Mouse (Mus musculus): ENCODE results near the gene Fam71b. TPM values are rescaled to one million over a fixed set of nuclear protein-coding genes. Genes with fewer than 3 reads are reported as not detected.

Gene Fam71b
- polyA plus RNA-seq, 1 experiment from 2014 or later, result not detected

DNA sequence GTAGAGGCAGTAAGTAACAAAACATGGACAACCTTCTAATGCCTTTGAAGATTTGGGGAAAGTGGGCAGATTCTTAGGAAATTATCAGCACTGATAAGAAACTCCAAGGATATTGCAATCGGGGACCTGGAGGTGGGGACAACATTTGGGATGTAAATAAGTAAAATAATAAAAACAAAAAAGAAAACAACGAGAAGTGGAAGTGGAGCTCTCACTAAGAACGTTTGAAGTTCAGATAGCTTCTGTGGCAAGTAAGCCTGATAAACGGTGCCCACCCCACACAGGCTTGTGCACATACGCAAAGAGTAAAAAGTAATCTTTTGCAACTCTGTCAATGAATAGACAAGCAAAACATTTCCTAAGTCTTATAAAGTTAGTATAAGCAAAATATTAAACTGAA lies 47.6 kb downstream of the Fam71b start:
- no peak overlapping the region for H3K9ac ChIP-seq (ENCODE audit: low read depth, low read length)
- H3K9me3 ChIP-seq (ENCODE audit: control insufficient read depth, low read length), result no peaks in the 10 kb centered on the region
- no peaks in the 10 kb centered on the region for H3K27me3 ChIP-seq (replicated peaks; ENCODE audit: control insufficient read depth, insufficient read depth, low read length)
- WGBS, result 87% methylated on average over 5 of the region's 5 CpGs
- H3K4me2 ChIP-seq (ENCODE audit: low read depth, low read length), result no peak overlapping the region
- DNase-seq (ENCODE audit: low spot score), result no peak
- H3K27ac ChIP-seq (replicated peaks; ENCODE audit: low read depth, low read length), result no peak overlapping the region; the same call in 1 of the 2 replicates
- ATAC-seq (ENCODE audit: low read depth), result no peak
- H3K4me3 ChIP-seq (ENCODE audit: low read depth, low read length), result no peak overlapping the region
- H3K36me3 ChIP-seq (ENCODE audit: control insufficient read depth, insufficient read depth, low read length), result peaks cover 32% of the 10 kb centered on the region
- no peaks in the 10 kb centered on the region for H3K4me1 ChIP-seq (ENCODE audit: control insufficient read depth, insufficient read depth, low read length)

GRCm38 (mm10) chr11:46446150-46446549 lies 49.8 kb downstream of the Fam71b start:
- H3K27ac ChIP-seq (replicated peaks; ENCODE audit: low read depth, low read length), result no peak overlapping the region
- H3K4me3 ChIP-seq (ENCODE audit: low read depth, low read length), result no peak overlapping the region
- no peak overlapping the region for H3K4me2 ChIP-seq (ENCODE audit: low read depth, low read length)
- H3K9ac ChIP-seq (ENCODE audit: low read depth, low read length), result no peak overlapping the region
- WGBS, result 86% methylated on average over 6 of the region's 6 CpGs
- no peaks in the 10 kb centered on the region for H3K27me3 ChIP-seq (replicated peaks; ENCODE audit: control insufficient read depth, insufficient read depth, low read length)
- no peak for ATAC-seq (ENCODE audit: low read depth)
- H3K4me1 ChIP-seq (ENCODE audit: control insufficient read depth, insufficient read depth, low read length), result no peaks in the 10 kb centered on the region
- H3K36me3 ChIP-seq (ENCODE audit: control insufficient read depth, insufficient read depth, low read length), result peaks cover 16% of the 10 kb centered on the region
- no peak for DNase-seq (ENCODE audit: low spot score)
- H3K9me3 ChIP-seq (ENCODE audit: control insufficient read depth, low read length), result no peaks in the 10 kb centered on the region

DNA sequence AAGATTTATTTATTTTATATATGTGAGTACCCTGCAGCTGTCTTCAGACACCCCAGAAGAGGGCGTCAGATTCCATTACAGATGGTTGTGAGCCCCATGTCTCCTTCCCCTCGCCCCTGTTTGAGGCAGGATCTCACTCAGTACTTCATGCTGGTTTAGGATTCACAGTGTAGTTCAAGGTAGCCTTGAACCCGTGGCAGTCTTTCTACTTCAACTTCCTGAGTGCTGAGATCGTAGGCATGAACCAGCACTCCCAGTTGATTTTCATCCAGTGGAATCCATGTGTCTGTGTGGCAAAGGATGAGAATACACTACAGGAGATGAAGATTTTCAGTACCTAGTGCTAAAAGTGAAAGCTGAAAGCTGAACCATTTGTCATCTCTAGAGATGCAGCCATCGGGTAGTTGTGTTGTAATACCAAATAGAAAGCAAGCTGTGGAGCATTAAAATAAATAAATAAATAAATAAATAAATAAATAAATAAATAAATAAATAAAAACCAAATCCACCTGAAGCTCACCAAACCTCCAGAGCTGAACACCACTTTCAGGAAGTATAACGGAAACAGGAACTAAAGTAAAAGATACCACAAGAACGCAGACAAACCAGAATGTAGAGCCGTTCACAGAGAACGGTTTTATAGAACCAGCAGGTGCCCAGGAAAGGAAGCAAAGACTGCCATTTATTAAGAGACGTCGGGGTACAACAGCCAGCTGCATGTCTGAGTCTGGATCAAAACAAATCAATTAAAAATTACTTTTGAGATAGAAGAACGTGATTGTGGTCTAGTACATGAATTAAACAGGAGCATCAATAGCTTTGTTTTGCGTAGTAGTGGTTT lies 51.5 kb downstream of the Fam71b start:
- ATAC-seq (ENCODE audit: low read depth) (no peak), DNase-seq (ENCODE audit: low spot score) (no peak)
- H3K4me1 ChIP-seq (ENCODE audit: control insufficient read depth, insufficient read depth, low read length), result no peaks in the 10 kb centered on the region
- no peak overlapping the region for H3K9ac ChIP-seq (ENCODE audit: low read depth, low read length)
- H3K27me3 ChIP-seq (replicated peaks; ENCODE audit: control insufficient read depth, insufficient read depth, low read length), result no peaks in the 10 kb centered on the region
- H3K27ac ChIP-seq (replicated peaks; ENCODE audit: low read depth, low read length), result no peak overlapping the region
- H3K4me3 ChIP-seq (ENCODE audit: low read depth, low read length), result no peak overlapping the region
- no peaks in the 10 kb centered on the region for H3K9me3 ChIP-seq (ENCODE audit: control insufficient read depth, low read length)
- 77% methylated on average over 13 of the region's 13 CpGs for WGBS
- no peak overlapping the region for H3K4me2 ChIP-seq (ENCODE audit: low read depth, low read length)
- peaks cover 2% of the 10 kb centered on the region; the same call in 1 of the 2 replicates for H3K36me3 ChIP-seq (ENCODE audit: control insufficient read depth, insufficient read depth, low read length)

- H3K4me2 ChIP-seq (ENCODE audit: low read depth, low read length), result no peak overlapping the region
- no peaks in the 10 kb centered on the region for H3K9me3 ChIP-seq (ENCODE audit: control insufficient read depth, low read length)
- H3K27me3 ChIP-seq (replicated peaks; ENCODE audit: control insufficient read depth, insufficient read depth, low read length), result no peaks in the 10 kb centered on the region
- ATAC-seq (ENCODE audit: low read depth) (no peak), DNase-seq (ENCODE audit: low spot score) (no peak)
- no peak overlapping the region for H3K9ac ChIP-seq (ENCODE audit: low read depth, low read length)
- H3K27ac ChIP-seq (replicated peaks; ENCODE audit: low read depth, low read length), result no peak overlapping the region
- H3K36me3 ChIP-seq (ENCODE audit: control insufficient read depth, insufficient read depth, low read length), result no peaks in the 10 kb centered on the region
- no peaks in the 10 kb centered on the region for H3K4me1 ChIP-seq (ENCODE audit: control insufficient read depth, insufficient read depth, low read length)
- H3K4me3 ChIP-seq (ENCODE audit: low read depth, low read length), result no peak overlapping the region
- WGBS, result 79% methylated on average over 11 of the region's 11 CpGs
Measured at GRCm38 (mm10) chr11:46449461-46450080, 53.2 kb downstream of the Fam71b start.

DNA sequence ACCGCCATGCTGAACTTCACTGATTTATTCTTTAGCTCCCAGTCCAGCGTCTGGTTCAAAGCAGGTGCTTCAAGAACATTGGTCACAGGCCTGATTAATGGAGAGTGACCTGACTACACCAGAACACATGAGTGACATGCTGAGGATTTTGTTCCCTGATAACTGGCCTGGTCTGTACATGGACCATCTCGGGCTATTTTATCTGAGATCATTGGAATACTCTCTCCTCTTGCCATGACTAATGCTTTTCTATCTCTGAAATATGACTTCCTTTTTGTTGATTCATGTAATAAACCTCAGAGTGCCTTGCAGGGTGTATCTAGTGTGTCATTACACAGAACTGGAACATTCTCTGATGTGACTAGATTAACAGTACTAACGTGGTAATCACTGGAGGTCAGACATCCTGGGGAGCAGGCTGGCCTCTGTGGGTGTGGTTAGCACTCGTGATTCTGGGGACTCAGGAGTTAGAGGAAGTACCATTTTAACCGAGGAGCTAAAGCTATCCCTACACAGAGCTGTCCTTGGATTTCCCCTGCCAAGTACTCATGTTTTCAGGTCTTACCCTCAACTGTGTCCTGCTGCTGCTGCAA lies 58.2 kb downstream of the Fam71b start, which contains the start of gene Havcr2:
Havcr2 (plus strand) TSS at position 483 of the 593 bp plus-strand sequence.
- Histone ChIP-seq H3K27me3 (replicated peaks; ENCODE audit: control insufficient read depth, insufficient read depth, low read length) (no peaks in the 10 kb centered on the region), H3K9me3 (ENCODE audit: control insufficient read depth, low read length) (no peaks in the 10 kb centered on the region), H3K36me3 (ENCODE audit: control insufficient read depth, insufficient read depth, low read length) (no peaks in the 10 kb centered on the region), H3K27ac (replicated peaks; ENCODE audit: low read depth, low read length) (no peak within 1 kb of the TSS), H3K4me3 (ENCODE audit: low read depth, low read length) (no peak within 1 kb of the TSS), H3K4me1 (ENCODE audit: control insufficient read depth, insufficient read depth, low read length) (no peaks in the 10 kb centered on the region), H3K9ac (ENCODE audit: low read depth, low read length) (no peak within 1 kb of the TSS), H3K4me2 (ENCODE audit: low read depth, low read length) (no peak within 1 kb of the TSS)
- ATAC-seq (ENCODE audit: low read depth) (no peak), DNase-seq (ENCODE audit: low spot score) (no peak)
- WGBS, result 73% methylated on average over 6 of the region's 6 CpGs

Other genes starting within 250 kb of the Fam71b start
- gene Nipal4, start 230.1 kb upstream of the Fam71b start, polyA plus RNA-seq (2014; fragmentation: Nextera tagmentation; extraction: Ambion mirVana), result 1.8 and 2.1 TPM in 2 replicates
- 0.20 and 0.45 TPM in 2 replicates for gene Fndc9, start 161.0 kb upstream of the Fam71b start, polyA plus RNA-seq (2014; fragmentation: Nextera tagmentation; extraction: Ambion mirVana)
- gene Cyfip2, start 83.7 kb upstream of the Fam71b start, polyA plus RNA-seq (2014; fragmentation: Nextera tagmentation; extraction: Ambion mirVana), result 13.4 TPM in 2 replicates
- 0.18 and 0.26 TPM in 2 replicates for gene Itk, start 7.0 kb upstream of the Fam71b start, polyA plus RNA-seq (2014; fragmentation: Nextera tagmentation; extraction: Ambion mirVana)
- 61.9 and 71.9 TPM in 2 replicates for gene Med7, start 40.4 kb downstream of the Fam71b start, polyA plus RNA-seq (2014; fragmentation: Nextera tagmentation; extraction: Ambion mirVana)
- 0.11 and 0.24 TPM in 2 replicates for gene Havcr2, start 58.4 kb downstream of the Fam71b start, polyA plus RNA-seq (2014; fragmentation: Nextera tagmentation; extraction: Ambion mirVana)
- not detected in 2 replicates for gene Gm12169, start 127.7 kb downstream of the Fam71b start, polyA plus RNA-seq (2014; fragmentation: Nextera tagmentation; extraction: Ambion mirVana)
- not detected in 2 replicates for gene BC053393, start 175.0 kb downstream of the Fam71b start, polyA plus RNA-seq (2014; fragmentation: Nextera tagmentation; extraction: Ambion mirVana)
- gene Dppa1, start 232.7 kb downstream of the Fam71b start, polyA plus RNA-seq (2014; fragmentation: Nextera tagmentation; extraction: Ambion mirVana), result not detected in 2 replicates

Data from embryonic facial prominence, embryonic 14.5 days (tissue).